Mouse (Mus musculus) forebrain, embryonic 10.5 days (tissue): ENCODE results near the gene Clmn. TPM values are rescaled to one million over a fixed set of nuclear protein-coding genes. Genes with fewer than 3 reads are reported as not detected.
"Not testable (repeated sequence)": the region's sequence is repeated elsewhere in the genome, so short reads cannot be mapped to it uniquely, and the experiment has no call there.

ENCODE experiments used
- DNase-seq: peaks from one replicate; pipeline ENCODE4 v3.0.0-alpha.2; 2017; ENCODE audit warnings: low spot score; ENCODE audit errors: extremely low spot score
- H3K27ac ChIP-seq: fragments of 300-500 bp; sonication (generic); 2 replicates; pipeline ENCODE4 v1.5.1; 2016; ENCODE audit warnings: mild to moderate bottlenecking
- H3K27me3 ChIP-seq: fragments of 300-500 bp; sonication (generic); 2 replicates; pipeline ENCODE4 v1.6.1; 2016; ENCODE audit warnings: mild to moderate bottlenecking; ENCODE audit not compliant: poor library complexity, severe bottlenecking
- H3K36me3 ChIP-seq: fragments of 300-500 bp; sonication (generic); replicated peaks from 2 replicates; pipeline ENCODE4 v1.6.1; 2016; ENCODE audit warnings: mild to moderate bottlenecking, moderate library complexity
- H3K4me1 ChIP-seq: fragments of 300-500 bp; sonication (generic); 2 replicates; pipeline ENCODE4 v1.6.1; 2016
- H3K4me3 ChIP-seq: fragments of 300-500 bp; sonication (generic); 2 replicates; pipeline ENCODE4 v1.5.1; 2016; ENCODE audit warnings: mild to moderate bottlenecking, moderate library complexity
- H3K9me3 ChIP-seq: fragments of 300-500 bp; sonication (generic); 2 replicates; pipeline ENCODE4 v1.6.1; 2016; ENCODE audit warnings: mild to moderate bottlenecking, moderate library complexity
- WGBS: fragments of 180-500 bp; shearing (Covaris S2); methylation state at CpG from one replicate; pipeline ENCODE4 v1.1.7; 2016; 5-methylcytosine and 5-hydroxymethylcytosine counted together
- polyA plus RNA-seq: library from polyadenylated mRNA; unstranded; fragments of >200 nt; fragmentation: Nextera tagmentation; extraction: Ambion mirVana; gene quantifications from 2 replicates; pipeline ENCODE4 v1.2.1, GENCODE M21; 2016

The Clmn gene
- polyA plus RNA-seq, 1 experiment from 2014 or later, result 1.6 TPM

GRCm38 (mm10) chr12:104733165-104733564, 131.7 kb downstream of the Clmn start:
- DNase-seq, result no peak
- no peak overlapping the region for H3K4me3 ChIP-seq
- peaks cover 79% of the 10 kb centered on the region for H3K4me1 ChIP-seq
- H3K27ac ChIP-seq, result peak overlapping the region; percentile 70
- no peaks in the 10 kb centered on the region for H3K9me3 ChIP-seq
- H3K27me3 ChIP-seq, result no peaks in the 10 kb centered on the region
- peaks cover 82% of the 10 kb centered on the region for H3K36me3 ChIP-seq

GRCm38 (mm10) chr12:104731782-104732181, 133.1 kb downstream of the Clmn start:
- H3K4me1 ChIP-seq, result peaks cover 70% of the 10 kb centered on the region
- H3K27me3 ChIP-seq, result no peaks in the 10 kb centered on the region
- H3K9me3 ChIP-seq, result no peaks in the 10 kb centered on the region
- WGBS, result 25% methylated on average over 3 of the region's 3 CpGs
- no peak overlapping the region for H3K4me3 ChIP-seq
- peak overlapping the region; percentile 70 for H3K27ac ChIP-seq
- DNase-seq, result peak; percentile 51
- H3K36me3 ChIP-seq, result peaks cover 84% of the 10 kb centered on the region

- H3K4me3 ChIP-seq, H3K9me3 ChIP-seq, DNase-seq, H3K27me3 ChIP-seq, H3K27ac ChIP-seq: not testable (repeated sequence)
- 86% methylated on average over 2 of the region's 2 CpGs for WGBS
- H3K36me3 ChIP-seq, result peaks cover 96% of the 10 kb centered on the region
- H3K4me1 ChIP-seq, result peaks cover 18% of the 10 kb centered on the region
Observed at GRCm38 (mm10) chr12:104726436-104726835, 138.4 kb downstream of the Clmn start.

GRCm38 (mm10) chr12:104722056-104722455, 142.8 kb downstream of the Clmn start:
- Histone ChIP-seq H3K4me1 (0 out of 2 replicates have a peak, but pooled peaks cover under 1% of the 10 kb centered on the region), H3K27me3 (no peaks in the 10 kb centered on the region), H3K27ac (no peak overlapping the region), H3K9me3 (no peaks in the 10 kb centered on the region), H3K4me3 (no peak overlapping the region), H3K36me3 (peaks cover 92% of the 10 kb centered on the region)
- no peak for DNase-seq
- WGBS, result 94% methylated on average over 10 of the region's 10 CpGs

- H3K27ac ChIP-seq, result no peak overlapping the region
- H3K27me3 ChIP-seq, result no peaks in the 10 kb centered on the region
- WGBS, result 81% methylated on average over 3 of the region's 3 CpGs
- DNase-seq, result no peak
- H3K4me3 ChIP-seq, result no peak overlapping the region
- peaks cover 94% of the 10 kb centered on the region for H3K36me3 ChIP-seq
- no peaks in the 10 kb centered on the region for H3K9me3 ChIP-seq
- H3K4me1 ChIP-seq, result no peaks in the 10 kb centered on the region
Observed at GRCm38 (mm10) chr12:104721011-104721410, 143.9 kb downstream of the Clmn start.

- Histone ChIP-seq H3K36me3 (peaks cover 96% of the 10 kb centered on the region), H3K4me1 (no peaks in the 10 kb centered on the region), H3K4me3 (no peak overlapping the region), H3K27ac (no peak overlapping the region), H3K27me3 (no peaks in the 10 kb centered on the region), H3K9me3 (no peaks in the 10 kb centered on the region)
- DNase-seq, result no peak
- 83% methylated on average over 5 of the region's 5 CpGs for WGBS
Observed at GRCm38 (mm10) chr12:104718956-104719355, 145.9 kb downstream of the Clmn start.

- Histone ChIP-seq H3K36me3 (peaks cover 96% of the 10 kb centered on the region), H3K27ac (no peak overlapping the region), H3K27me3 (no peaks in the 10 kb centered on the region), H3K4me1 (no peaks in the 10 kb centered on the region), H3K9me3 (no peaks in the 10 kb centered on the region), H3K4me3 (no peak overlapping the region)
- no peak for DNase-seq
- WGBS, result 87% methylated on average over 5 of the region's 5 CpGs
Observed at GRCm38 (mm10) chr12:104716409-104716808, 148.5 kb downstream of the Clmn start.

GRCm38 (mm10) chr12:104715453-104715852, 149.4 kb downstream of the Clmn start:
- Histone ChIP-seq H3K36me3 (peaks cover 96% of the 10 kb centered on the region), H3K4me3 (no peak overlapping the region), H3K4me1 (no peaks in the 10 kb centered on the region), H3K27me3 (no peaks in the 10 kb centered on the region), H3K9me3 (no peaks in the 10 kb centered on the region), H3K27ac (no peak overlapping the region)
- DNase-seq, result no peak
- 96% methylated on average over 5 of the region's 5 CpGs for WGBS

Other genes starting within 250 kb of the Clmn start
- gene Dicer1, start 113.1 kb downstream of the Clmn start, polyA plus RNA-seq, result 47.0 and 47.7 TPM in 2 replicates
- 0.10 and 0.27 TPM in 2 replicates for gene Syne3, start 144.7 kb upstream of the Clmn start, polyA plus RNA-seq
- 234 and 235 TPM in 2 replicates for gene Glrx5, start 167.6 kb upstream of the Clmn start, polyA plus RNA-seq